Mouse (Mus musculus) heart, embryonic 10.5 days (tissue): Measurements from ENCODE around the gene Banf1. TPM values are rescaled to one million over a fixed set of nuclear protein-coding genes. Genes with fewer than 3 reads are reported as not detected.
"Not testable (repeated sequence)": the region's sequence is repeated elsewhere in the genome, so short reads cannot be mapped to it uniquely, and the experiment has no call there.

Experiments
- DNase-seq: peaks from one replicate; pipeline ENCODE4 v3.0.0-alpha.2; 2017; ENCODE audit warnings: low spot score
- H3K27ac ChIP-seq: fragments of 300-500 bp; sonication (generic); 2 replicates; pipeline ENCODE4 v1.5.1; 2016; ENCODE audit warnings: mild to moderate bottlenecking
- H3K27me3 ChIP-seq: fragments of 300-500 bp; sonication (generic); 2 replicates; pipeline ENCODE4 v1.6.1; 2016; ENCODE audit warnings: mild to moderate bottlenecking; ENCODE audit not compliant: poor library complexity, insufficient read depth, severe bottlenecking
- H3K36me3 ChIP-seq: fragments of 300-500 bp; sonication (generic); 2 replicates; pipeline ENCODE4 v1.6.1; 2016; ENCODE audit warnings: mild to moderate bottlenecking, moderate library complexity
- H3K4me1 ChIP-seq: fragments of 300-500 bp; sonication (generic); 2 replicates; pipeline ENCODE4 v1.6.1; 2016; ENCODE audit warnings: mild to moderate bottlenecking
- H3K4me3 ChIP-seq: fragments of 300-500 bp; sonication (generic); 2 replicates; pipeline ENCODE4 v1.5.1; 2016; ENCODE audit warnings: mild to moderate bottlenecking, moderate library complexity
- H3K9me3 ChIP-seq: fragments of 300-500 bp; sonication (generic); 2 replicates; pipeline ENCODE4 v1.6.1; 2016; ENCODE audit warnings: mild to moderate bottlenecking, moderate library complexity
- WGBS: fragments of 180-500 bp; shearing (Covaris S2); methylation state at CpG from one replicate; pipeline ENCODE4 v1.1.7; 2016; 5-methylcytosine and 5-hydroxymethylcytosine counted together
- polyA plus RNA-seq: library from polyadenylated mRNA; unstranded; fragments of >200 nt; fragmentation: Nextera tagmentation; extraction: Ambion mirVana; gene quantifications from 2 replicates; pipeline ENCODE4 v1.2.1, GENCODE M21; 2016

The Banf1 gene
- polyA plus RNA-seq = 533 and 575 TPM in 2 replicates

GRCm38 (mm10) chr19:5367053-5367359 is at the start of gene Banf1:
TSS of gene Banf1 (minus strand) at chr19:5367168.
- H3K4me1 ChIP-seq = peaks cover 23% of the 10 kb centered on the region
- peaks cover 64% of the 10 kb centered on the region for H3K36me3 ChIP-seq
- H3K4me3 ChIP-seq = peak within 1 kb of the TSS; percentile 75
- 0% methylated on average over 33 of the region's 33 CpGs for WGBS
- no peak for DNase-seq
- no peaks in the 10 kb centered on the region for H3K9me3 ChIP-seq
- H3K27ac ChIP-seq = peak within 1 kb of the TSS; percentile 99
- no peaks in the 10 kb centered on the region for H3K27me3 ChIP-seq

- H3K36me3 ChIP-seq = peaks cover 9% of the 10 kb centered on the region; the same call in 1 of the 2 replicates
- H3K9me3 ChIP-seq = no peaks in the 10 kb centered on the region
- DNase-seq = no peak
- WGBS = 60% methylated on average over 2 of the region's 2 CpGs
- no peak overlapping the region for H3K27ac ChIP-seq
- peaks cover 11% of the 10 kb centered on the region; the same call in 1 of the 2 replicates for H3K4me1 ChIP-seq
- no peaks in the 10 kb centered on the region for H3K27me3 ChIP-seq
- no peak overlapping the region for H3K4me3 ChIP-seq
Observed at GRCm38 (mm10) chr19:5414534-5414957, 47.6 kb upstream of the Banf1 start.

DNA sequence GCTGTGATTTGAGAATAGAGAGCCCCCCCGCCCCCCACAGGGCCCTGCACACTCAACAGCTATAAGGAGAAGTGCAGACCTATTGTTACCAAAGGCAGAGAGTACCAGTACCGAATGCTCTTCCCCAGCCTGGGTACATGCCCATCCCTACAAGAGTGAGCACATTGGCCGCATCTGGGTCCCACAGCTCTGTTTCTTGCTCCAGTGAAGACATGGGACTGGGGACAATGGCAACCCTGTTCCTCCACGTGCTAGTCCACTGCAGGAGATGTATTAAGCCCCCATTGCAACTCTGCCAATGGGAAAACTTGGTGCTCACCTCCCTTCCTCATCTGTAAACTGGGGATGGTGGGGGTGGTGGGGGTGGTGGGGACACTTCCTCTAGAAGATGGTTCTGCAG is 46.9 kb upstream of the Banf1 start:
- Histone ChIP-seq H3K36me3 (peaks cover 11% of the 10 kb centered on the region; the same call in 1 of the 2 replicates), H3K27ac (no peak overlapping the region), H3K27me3 (no peaks in the 10 kb centered on the region), H3K4me3 (no peak overlapping the region), H3K4me1 (peaks cover 11% of the 10 kb centered on the region; the same call in 1 of the 2 replicates), H3K9me3 (no peaks in the 10 kb centered on the region)
- 73% methylated on average over 4 of the region's 4 CpGs for WGBS
- no peak for DNase-seq

DNA sequence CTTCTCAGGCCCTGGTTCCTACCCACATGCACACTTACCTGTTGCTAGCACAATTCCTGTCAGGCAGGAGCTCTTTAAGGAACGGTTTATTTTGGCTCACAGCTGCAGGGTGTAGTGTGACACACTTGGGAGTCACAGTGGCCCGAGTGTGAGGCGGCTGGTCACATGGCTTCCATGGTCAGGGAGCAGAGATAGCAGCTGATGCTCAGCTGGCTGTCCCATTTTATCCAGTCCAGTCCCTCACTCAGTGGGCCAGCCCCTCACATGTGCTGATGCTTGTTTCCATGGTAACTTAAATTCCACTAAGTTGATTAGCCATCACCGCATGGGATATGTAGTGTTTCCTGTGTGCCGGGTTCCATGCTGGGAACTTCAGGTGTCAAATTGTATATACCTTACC is 45.0 kb upstream of the Banf1 start:
- Histone ChIP-seq H3K9me3 (no peaks in the 10 kb centered on the region), H3K27ac (no peak overlapping the region), H3K4me3 (no peak overlapping the region), H3K36me3 (0 out of 2 replicates have a peak, but pooled peaks cover 4% of the 10 kb centered on the region), H3K27me3 (no peaks in the 10 kb centered on the region), H3K4me1 (peaks cover 30% of the 10 kb centered on the region)
- 73% methylated on average over 5 of the region's 5 CpGs for WGBS
- no peak for DNase-seq

GRCm38 (mm10) chr19:5410641-5411040 is 43.7 kb upstream of the Banf1 start:
- peaks cover 35% of the 10 kb centered on the region for H3K4me1 ChIP-seq
- H3K9me3 ChIP-seq = no peaks in the 10 kb centered on the region
- H3K27ac ChIP-seq = no peak overlapping the region
- no peaks in the 10 kb centered on the region for H3K27me3 ChIP-seq
- no peak overlapping the region for H3K4me3 ChIP-seq
- DNase-seq = no peak
- 77% methylated on average over 5 of the region's 5 CpGs for WGBS
- H3K36me3 ChIP-seq = 0 out of 2 replicates have a peak, but pooled peaks cover 4% of the 10 kb centered on the region

GRCm38 (mm10) chr19:5409068-5409467 is 42.1 kb upstream of the Banf1 start:
- WGBS = 76% methylated on average over 5 of the region's 5 CpGs
- no peak overlapping the region for H3K27ac ChIP-seq
- H3K27me3 ChIP-seq = no peaks in the 10 kb centered on the region
- H3K4me3 ChIP-seq = no peak overlapping the region
- no peaks in the 10 kb centered on the region for H3K9me3 ChIP-seq
- H3K4me1 ChIP-seq = peaks cover 32% of the 10 kb centered on the region
- 0 out of 2 replicates have a peak, but pooled peaks cover 4% of the 10 kb centered on the region for H3K36me3 ChIP-seq
- no peak for DNase-seq

- 0 out of 2 replicates have a peak, but pooled peaks cover 4% of the 10 kb centered on the region for H3K36me3 ChIP-seq
- WGBS = 83% methylated on average over 13 of the region's 13 CpGs
- peaks cover 32% of the 10 kb centered on the region for H3K4me1 ChIP-seq
- peak overlapping the region; percentile 71; the same call in 1 of the 2 replicates for H3K4me3 ChIP-seq
- no peak overlapping the region; the same call in 1 of the 2 replicates for H3K27ac ChIP-seq
- no peaks in the 10 kb centered on the region for H3K27me3 ChIP-seq
- no peaks in the 10 kb centered on the region for H3K9me3 ChIP-seq
- no peak for DNase-seq
Observed at GRCm38 (mm10) chr19:5408057-5409001, 41.4 kb upstream of the Banf1 start.

GRCm38 (mm10) chr19:5407133-5407532 is 40.2 kb upstream of the Banf1 start:
- peaks cover 32% of the 10 kb centered on the region for H3K4me1 ChIP-seq
- 16% methylated on average over 7 of the region's 7 CpGs for WGBS
- H3K27me3 ChIP-seq = no peaks in the 10 kb centered on the region
- peak overlapping the region; percentile 71 for H3K4me3 ChIP-seq
- peak overlapping the region; percentile 94 for H3K27ac ChIP-seq
- no peaks in the 10 kb centered on the region for H3K9me3 ChIP-seq
- peak; percentile 85 for DNase-seq
- 0 out of 2 replicates have a peak, but pooled peaks cover 4% of the 10 kb centered on the region for H3K36me3 ChIP-seq

DNA sequence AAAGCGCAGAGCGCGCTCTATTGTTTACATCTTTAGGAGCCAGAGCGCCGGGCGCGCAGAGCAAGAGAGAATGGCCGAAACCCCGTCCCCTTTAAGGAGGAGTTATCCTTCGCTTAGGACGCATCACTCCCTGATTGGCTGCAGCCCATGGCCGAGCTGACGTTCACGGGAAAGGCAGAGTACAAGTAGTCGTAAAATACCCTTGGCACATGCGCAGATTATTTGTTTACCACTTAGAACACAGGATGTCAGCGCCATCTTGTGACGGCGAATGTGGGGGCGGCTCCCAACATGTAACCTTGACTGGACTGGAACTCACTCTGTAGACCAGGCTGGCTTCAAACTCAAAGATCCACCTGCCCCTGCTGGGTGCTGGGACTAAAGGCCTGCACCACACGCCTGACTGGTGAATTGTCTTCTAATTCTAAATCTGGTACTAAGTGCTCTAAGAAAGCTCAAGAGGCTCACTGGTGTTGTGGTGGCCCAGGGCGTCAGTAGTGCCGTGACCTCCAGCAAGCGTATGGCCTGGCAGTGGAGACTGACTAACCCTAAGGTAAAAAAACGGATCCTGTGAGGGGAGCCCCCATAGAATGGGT is 39.7 kb upstream of the Banf1 start:
- not testable (repeated sequence) for H3K9me3 ChIP-seq, H3K36me3 ChIP-seq, H3K27me3 ChIP-seq
- 22% methylated on average over 25 of the region's 25 CpGs for WGBS
- peak overlapping the region; percentile 94 for H3K27ac ChIP-seq
- peaks cover 28% of the 10 kb centered on the region for H3K4me1 ChIP-seq
- DNase-seq = peak; percentile 87
- H3K4me3 ChIP-seq = peak overlapping the region; percentile 71

DNA sequence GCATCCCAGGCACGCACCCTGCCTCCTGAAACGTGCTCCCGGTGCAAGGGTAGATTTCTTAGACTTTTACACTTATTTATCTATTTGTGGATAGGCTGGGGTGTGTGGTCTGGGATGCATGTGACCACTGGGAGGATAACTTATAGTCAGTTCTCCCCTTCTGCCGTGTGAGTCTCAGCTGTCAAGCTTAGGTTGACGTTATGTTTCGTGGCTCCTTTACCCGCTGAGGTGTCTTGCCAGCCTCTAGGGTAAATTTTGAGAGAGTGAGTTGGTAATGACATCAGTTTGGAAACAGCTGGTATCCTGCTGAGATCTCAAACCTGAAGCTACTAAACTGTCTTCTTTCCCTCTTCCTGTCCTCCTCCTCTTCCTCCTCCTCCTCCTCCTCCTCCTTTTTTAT is 39.0 kb upstream of the Banf1 start:
- peak overlapping the region; percentile 80; the same call in 1 of the 2 replicates for H3K27ac ChIP-seq
- 0 out of 2 replicates have a peak, but pooled peaks cover 4% of the 10 kb centered on the region for H3K36me3 ChIP-seq
- 23% methylated on average over 7 of the region's 7 CpGs for WGBS
- peaks cover 26% of the 10 kb centered on the region for H3K4me1 ChIP-seq
- H3K9me3 ChIP-seq = no peaks in the 10 kb centered on the region
- peak overlapping the region; percentile 57 for H3K4me3 ChIP-seq
- no peak for DNase-seq
- no peaks in the 10 kb centered on the region for H3K27me3 ChIP-seq

DNA sequence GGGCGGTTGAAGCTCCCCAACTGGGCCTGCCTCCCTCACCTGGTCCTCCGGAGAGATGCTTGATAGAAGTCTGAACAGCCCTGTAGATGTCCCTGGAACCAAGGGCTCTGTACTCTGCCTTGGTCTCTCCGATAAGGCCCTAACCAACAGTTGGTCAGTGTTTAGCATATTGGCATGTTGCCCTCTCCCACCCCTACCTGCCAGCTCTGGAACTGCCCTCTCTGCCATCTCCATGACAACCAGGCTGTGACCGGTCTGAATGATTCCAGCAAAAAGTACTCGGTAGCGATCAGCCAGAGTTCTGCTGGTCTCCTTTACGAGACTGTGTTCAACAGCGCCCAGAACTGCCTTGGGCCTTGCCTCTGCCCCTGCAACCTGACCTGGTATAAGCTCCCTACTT is 35.3 kb upstream of the Banf1 start, which contains the start of gene Tsga10ip:
Gene Tsga10ip (minus strand): TSS at position 234 of the 400 bp plus-strand sequence.
- no peaks in the 10 kb centered on the region for H3K36me3 ChIP-seq
- no peaks in the 10 kb centered on the region for H3K27me3 ChIP-seq
- 78% methylated on average over 8 of the region's 8 CpGs for WGBS
- H3K27ac ChIP-seq = no peak within 1 kb of the TSS
- no peaks in the 10 kb centered on the region for H3K9me3 ChIP-seq
- no peak for DNase-seq
- H3K4me1 ChIP-seq = peaks cover 20% of the 10 kb centered on the region
- no peak within 1 kb of the TSS for H3K4me3 ChIP-seq

DNA sequence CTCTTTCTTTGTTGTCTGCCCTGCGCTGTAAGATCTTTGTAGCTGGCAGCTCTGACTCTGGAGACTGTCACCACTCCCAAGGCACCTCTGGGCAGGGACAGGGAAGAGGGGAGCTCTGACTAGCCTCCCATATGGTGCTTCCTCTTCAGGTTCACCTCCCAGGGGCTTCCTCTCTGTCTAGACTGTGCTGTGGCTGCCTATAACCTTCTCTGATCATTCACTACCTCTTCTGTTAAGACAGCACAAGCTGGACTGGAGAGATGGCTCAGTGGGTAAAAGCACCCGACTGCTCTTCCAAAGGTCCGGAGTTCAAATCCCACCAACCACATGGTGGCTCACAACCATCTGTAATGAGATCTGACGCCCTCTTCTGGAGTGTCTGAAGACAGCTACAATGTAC is 34.1 kb upstream of the Banf1 start:
- peak; percentile 78 for DNase-seq
- Histone ChIP-seq H3K4me1 (peaks cover 16% of the 10 kb centered on the region), H3K27ac (peak overlapping the region; percentile 67)
- not testable (repeated sequence) for H3K36me3 ChIP-seq, H3K27me3 ChIP-seq, H3K9me3 ChIP-seq, H3K4me3 ChIP-seq
- WGBS = 65% methylated on average over 4 of the region's 4 CpGs

GRCm38 (mm10) chr19:5395371-5395770 is 28.4 kb upstream of the Banf1 start:
- Histone ChIP-seq H3K9me3 (no peaks in the 10 kb centered on the region), H3K4me3 (no peak overlapping the region), H3K36me3 (no peaks in the 10 kb centered on the region), H3K4me1 (peaks cover 22% of the 10 kb centered on the region), H3K27ac (no peak overlapping the region), H3K27me3 (no peaks in the 10 kb centered on the region)
- WGBS = 68% methylated on average over 4 of the region's 4 CpGs
- no peak for DNase-seq
